Mouse (Mus musculus): ENCODE data around the gene 4930579F01Rik. TPM values are rescaled to one million over a fixed set of nuclear protein-coding genes. Genes with fewer than 3 reads are reported as not detected.

Gene 4930579F01Rik
- total and polyA plus RNA-seq, 3 experiments: not detected

- H3K27me3 ChIP-seq (replicated peaks): peaks cover 2% of the 10 kb centered on the region
- H3K27ac ChIP-seq (ENCODE audit: insufficient read depth, low read depth): no peak overlapping the region
- TF ChIP-seq MAFK (IDR thresholded peaks at IDR 0.05; ENCODE audit: insufficient replicate concordance, low read length) (no peak), NELFE (IDR thresholded peaks at IDR 0.05; ENCODE audit: low read depth, low read length) (0 out of 2 replicates have a peak, but pooled peaks have one; percentile 9), USF1 (IDR thresholded peaks at IDR 0.05; ENCODE audit: low read depth, low read length) (no peak), NRF1 (IDR thresholded peaks at IDR 0.05; ENCODE audit: low read depth, low read length) (no peak), TBP (conservative IDR thresholded peaks at IDR 0.05; ENCODE audit: low read depth, low read length) (no peak), MAX (IDR thresholded peaks at IDR 0.05; ENCODE audit: low read length) (no peak), KAT2A (IDR thresholded peaks at IDR 0.05; ENCODE audit: insufficient replicate concordance, low read length) (no peak), PAX5 (IDR thresholded peaks at IDR 0.05; ENCODE audit: low read length) (no peak), ZKSCAN1 (IDR thresholded peaks at IDR 0.05; ENCODE audit: borderline replicate concordance, low read depth, low read length) (no peak), CHD1 (IDR thresholded peaks at IDR 0.05; ENCODE audit: low read depth, low read length) (peak; percentile 50; the same call in 1 of the 2 replicates), GABPA (IDR thresholded peaks at IDR 0.05; ENCODE audit: insufficient replicate concordance, low read depth, low read length) (no peak)
- H3K79me2 ChIP-seq (replicated peaks; ENCODE audit: control insufficient read depth, extremely low read depth, insufficient read depth, poor library complexity, severe bottlenecking): no peaks in the 10 kb centered on the region
- DNase-seq (ENCODE audit: extremely low read depth): no peak
- no peak overlapping the region; the same call in 1 of the 2 replicates for H3K9ac ChIP-seq (ENCODE audit: insufficient read depth, low read depth)
- peaks cover 9 to 16% of the 10 kb centered on the region in 2 experiments for H3K4me1 ChIP-seq (ENCODE audit: control insufficient read depth in 1 of 2, insufficient read depth in 2 of 2)
- no peak overlapping the region for H3K4me3 ChIP-seq (replicated peaks in 1 of 3; ENCODE audit: low read depth in 2 of 3, low read length in 2 of 3, poor library complexity in 1 of 3)
- peak overlapping the region; percentile 94; the same call in 1 of the 2 replicates for H3K4me2 ChIP-seq (ENCODE audit: insufficient read depth, low read depth, poor library complexity, severe bottlenecking)
- no peaks in the 10 kb centered on the region for H3K9me3 ChIP-seq (replicated peaks; ENCODE audit: low read length)
- dilution Hi-C loops (cut with MboI; ENCODE audit: extremely low pct_ligation_motif_present, extremely low pct_unique_long_range_greater_than_20kb, low sequenced_read_pairs) (no loop called here), in situ Hi-C loops (cut with MboI; ENCODE audit: low pct_ligation_motif_present, low pct_unique_long_range_greater_than_20kb, low sequenced_read_pairs) (loop anchor here (10.0 kb wide), 1 partner anchor 237 kb away; no protein-coding TSS in a partner anchor)
- no peaks in the 10 kb centered on the region for H3K36me3 ChIP-seq (replicated peaks in 1 of 2; ENCODE audit: control insufficient read depth in 1 of 2, insufficient read depth in 1 of 2, low read length in 1 of 2)
These were observed 3.9 kb upstream of the 4930579F01Rik start for GRCm38 (mm10) chr3:138197556-138197955.

GRCm38 (mm10) chr3:138197093-138197492 is 3.5 kb upstream of the 4930579F01Rik start:
- TF ChIP-seq RAD21 (IDR thresholded peaks at IDR 0.05; ENCODE audit: low read depth, low read length) (no peak), USF2 (conservative IDR thresholded peaks at IDR 0.05; ENCODE audit: low read depth, low read length) (no peak), CHD2 (IDR thresholded peaks at IDR 0.05; ENCODE audit: low read length) (no peak), POLR2A (IDR thresholded peaks at IDR 0.05; ENCODE audit: low read depth, low read length) (no peak), SIN3A (IDR thresholded peaks at IDR 0.05; ENCODE audit: low read length) (no peak), CTCF (conservative IDR thresholded peaks at IDR 0.05 in 1 of 2, IDR thresholded peaks at IDR 0.05 in 1 of 2; ENCODE audit: low read depth in 2 of 2, low read length in 2 of 2) (no peak), ZMIZ1 (IDR thresholded peaks at IDR 0.05; ENCODE audit: low read depth, low read length) (no peak), GABPA (IDR thresholded peaks at IDR 0.05; ENCODE audit: insufficient replicate concordance, low read depth, low read length) (no peak), MYC (IDR thresholded peaks at IDR 0.05; ENCODE audit: low read depth, low read length) (no peak), ZC3H11A (IDR thresholded peaks at IDR 0.05; ENCODE audit: low read depth, low read length) (no peak), ZNF384 (IDR thresholded peaks at IDR 0.05; ENCODE audit: low read depth, low read length) (no peak), MAFK (IDR thresholded peaks at IDR 0.05; ENCODE audit: insufficient replicate concordance, low read length) (no peak), CHD1 (IDR thresholded peaks at IDR 0.05; ENCODE audit: low read depth, low read length) (no peak), JUN (IDR thresholded peaks at IDR 0.05; ENCODE audit: insufficient read depth, low read depth, low read length) (no peak), TCF12 (IDR thresholded peaks at IDR 0.05; ENCODE audit: low read depth, low read length) (no peak), ETS1 (conservative IDR thresholded peaks at IDR 0.05; ENCODE audit: low read depth, low read length) (no peak), IRF4 (IDR thresholded peaks at IDR 0.05; ENCODE audit: low read depth, low read length) (no peak), EP300 (IDR thresholded peaks at IDR 0.05; ENCODE audit: low read length) (no peak), NELFE (IDR thresholded peaks at IDR 0.05; ENCODE audit: low read depth, low read length) (no peak), NRF1 (IDR thresholded peaks at IDR 0.05; ENCODE audit: low read depth, low read length) (no peak)
- Histone ChIP-seq H3K27me3 (replicated peaks) (peaks cover 2% of the 10 kb centered on the region), H3K27ac (ENCODE audit: insufficient read depth, low read depth) (no peak overlapping the region), H3K9ac (ENCODE audit: insufficient read depth, low read depth) (no peak overlapping the region), H3K36me3 (replicated peaks in 1 of 2; ENCODE audit: control insufficient read depth in 1 of 2, insufficient read depth in 1 of 2, low read length in 1 of 2) (no peaks in the 10 kb centered on the region), H3K9me3 (replicated peaks; ENCODE audit: low read length) (no peaks in the 10 kb centered on the region), H3K4me1 (ENCODE audit: control insufficient read depth in 1 of 2, insufficient read depth in 2 of 2) (peaks cover 9 to 16% of the 10 kb centered on the region in 2 experiments), H3K79me2 (replicated peaks; ENCODE audit: control insufficient read depth, extremely low read depth, insufficient read depth, poor library complexity, severe bottlenecking) (no peaks in the 10 kb centered on the region), H3K4me2 (ENCODE audit: insufficient read depth, low read depth, poor library complexity, severe bottlenecking) (peak overlapping the region; percentile 94; the same call in 1 of the 2 replicates), H3K4me3 (replicated peaks in 1 of 3; ENCODE audit: low read depth in 2 of 3, low read length in 2 of 3, poor library complexity in 1 of 3) (no peak overlapping the region)
- in situ Hi-C loops (cut with MboI; ENCODE audit: low pct_ligation_motif_present, low pct_unique_long_range_greater_than_20kb, low sequenced_read_pairs): loop anchor here (10.0 kb wide), 1 partner anchor 238 kb away; no protein-coding TSS in a partner anchor
- dilution Hi-C loops (cut with MboI; ENCODE audit: extremely low pct_ligation_motif_present, extremely low pct_unique_long_range_greater_than_20kb, low sequenced_read_pairs): no loop called here
- DNase-seq (ENCODE audit: extremely low read depth): no peak
